Mouse (Mus musculus): ENCODE data around the gene Nectin3. TPM values are rescaled to one million over a fixed set of nuclear protein-coding genes. Genes with fewer than 3 reads are reported as not detected.
A peak's percentile ranks its signal among the peaks of the same experiment; 100 is the strongest.

The Nectin3 gene
- polyA plus RNA-seq (2015; fragmentation: Nextera tagmentation; extraction: Ambion mirVana) = 5.0 and 5.3 TPM in 2 replicates

DNA sequence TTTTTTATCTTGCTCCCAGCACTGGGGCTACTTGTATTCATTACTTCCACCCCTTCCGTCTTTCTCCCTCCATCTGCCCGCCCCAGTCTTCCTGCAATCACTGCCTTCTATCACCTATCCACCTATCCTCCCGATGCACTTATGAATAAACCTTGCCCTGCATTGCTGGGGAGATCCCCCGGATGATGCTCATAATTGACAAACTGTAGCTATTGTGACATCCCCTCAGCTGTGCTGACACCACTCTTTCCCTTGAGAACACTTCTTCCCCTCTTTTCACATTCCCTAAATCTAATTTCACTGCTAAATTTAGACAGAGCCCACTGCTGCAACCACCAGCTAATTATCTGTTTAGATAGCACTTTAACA lies at the start of gene Nectin3:
Gene Nectin3 (minus strand): TSS at position 105 of the 369 bp plus-strand sequence.
- H3K27me3 ChIP-seq = peaks cover 48% of the 10 kb centered on the region
- WGBS (ENCODE audit: insufficient replicate concordance) = 6% methylated on average over 4 of the region's 4 CpGs
- peak within 1 kb of the TSS; percentile 60 for H3K4me3 ChIP-seq (replicated peaks)
- H3K4me2 ChIP-seq = peak within 1 kb of the TSS; percentile 65
- peak within 1 kb of the TSS; percentile 32; the same call in 1 of the 2 replicates for H3K9ac ChIP-seq
- no peak for ATAC-seq (ENCODE audit: insufficient read depth)
- 0 out of 2 replicates have a peak within 1 kb of the TSS, but pooled peaks have one; percentile 41 for H3K27ac ChIP-seq (replicated peaks)
- H3K9me3 ChIP-seq (replicated peaks) = no peaks in the 10 kb centered on the region
- no peaks in the 10 kb centered on the region for H3K36me3 ChIP-seq (replicated peaks)
- peaks cover 3% of the 10 kb centered on the region; the same call in 1 of the 2 replicates for H3K4me1 ChIP-seq (replicated peaks)

DNA sequence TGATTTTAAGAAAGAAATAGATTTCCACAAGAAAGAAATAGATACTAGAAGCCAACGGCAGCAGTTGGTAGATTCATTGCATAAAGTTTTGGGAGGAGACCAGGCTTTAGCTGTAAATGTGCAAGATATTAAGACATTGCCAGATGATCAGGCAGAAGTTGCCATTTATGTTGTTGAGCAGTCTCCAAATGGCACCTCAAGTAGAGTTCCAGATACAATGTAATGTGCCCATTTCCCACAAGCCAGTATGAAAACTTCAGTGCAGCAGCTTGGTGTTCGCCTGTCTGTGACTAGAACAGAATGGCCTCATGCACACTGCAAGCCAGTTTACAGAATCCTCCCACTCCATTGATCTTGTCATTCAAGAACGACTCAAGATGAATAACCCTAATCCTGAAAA lies 39.8 kb upstream of the Nectin3 start:
- 70% methylated on average over 3 of the region's 3 CpGs for WGBS (ENCODE audit: insufficient replicate concordance)
- H3K9me3 ChIP-seq (replicated peaks) = no peaks in the 10 kb centered on the region
- H3K9ac ChIP-seq = no peak overlapping the region
- no peak for ATAC-seq (ENCODE audit: insufficient read depth)
- no peaks in the 10 kb centered on the region for H3K27me3 ChIP-seq
- no peaks in the 10 kb centered on the region for H3K36me3 ChIP-seq (replicated peaks)
- H3K4me3 ChIP-seq (replicated peaks) = no peak overlapping the region
- H3K27ac ChIP-seq (replicated peaks) = no peak overlapping the region
- H3K4me1 ChIP-seq (replicated peaks) = no peaks in the 10 kb centered on the region
- H3K4me2 ChIP-seq = no peak overlapping the region

DNA sequence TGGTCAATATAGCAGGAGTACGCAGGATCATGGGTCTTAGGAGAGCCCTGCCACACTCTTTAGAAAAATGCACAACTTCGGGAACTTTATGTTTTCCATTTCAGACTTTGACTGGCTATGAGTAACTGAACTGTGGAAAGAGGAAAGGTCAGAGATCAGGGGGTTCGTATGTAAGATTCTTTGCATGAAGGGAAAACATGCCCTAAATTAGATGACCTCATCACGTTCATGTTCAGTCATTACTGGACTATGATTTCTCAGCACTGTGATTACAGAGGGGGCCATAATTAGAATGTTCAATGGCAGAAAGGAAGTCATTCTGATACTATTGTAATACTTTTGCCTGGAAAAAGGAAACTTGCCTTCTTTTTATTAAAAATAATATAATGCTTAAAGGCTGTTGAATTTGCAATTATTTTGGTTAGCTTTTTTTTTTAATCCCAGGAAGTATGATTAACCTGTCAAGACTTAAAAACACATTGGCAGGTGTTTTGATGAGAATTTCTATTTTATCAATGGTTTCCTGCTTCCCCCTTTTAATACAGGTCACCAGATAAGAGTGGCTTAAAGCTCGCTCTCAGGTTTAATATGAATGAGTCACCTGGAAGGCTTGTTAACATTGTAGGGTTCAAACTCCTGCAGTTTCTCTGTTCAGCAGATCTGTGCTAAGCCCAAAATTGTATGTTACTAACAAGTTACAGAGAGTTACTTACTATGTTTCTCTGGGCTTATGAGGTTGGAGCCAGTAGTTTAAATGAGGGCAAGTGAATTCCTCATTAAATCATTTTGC lies 34.3 kb upstream of the Nectin3 start:
- Histone ChIP-seq H3K27me3 (no peaks in the 10 kb centered on the region), H3K4me3 (replicated peaks) (no peak overlapping the region), H3K9me3 (replicated peaks) (no peaks in the 10 kb centered on the region), H3K36me3 (replicated peaks) (no peaks in the 10 kb centered on the region), H3K27ac (replicated peaks) (no peak overlapping the region), H3K4me2 (no peak overlapping the region), H3K4me1 (replicated peaks) (no peaks in the 10 kb centered on the region), H3K9ac (no peak overlapping the region)
- WGBS (ENCODE audit: insufficient replicate concordance) = 57% methylated on average over 5 of the region's 5 CpGs
- ATAC-seq (ENCODE audit: insufficient read depth) = no peak

DNA sequence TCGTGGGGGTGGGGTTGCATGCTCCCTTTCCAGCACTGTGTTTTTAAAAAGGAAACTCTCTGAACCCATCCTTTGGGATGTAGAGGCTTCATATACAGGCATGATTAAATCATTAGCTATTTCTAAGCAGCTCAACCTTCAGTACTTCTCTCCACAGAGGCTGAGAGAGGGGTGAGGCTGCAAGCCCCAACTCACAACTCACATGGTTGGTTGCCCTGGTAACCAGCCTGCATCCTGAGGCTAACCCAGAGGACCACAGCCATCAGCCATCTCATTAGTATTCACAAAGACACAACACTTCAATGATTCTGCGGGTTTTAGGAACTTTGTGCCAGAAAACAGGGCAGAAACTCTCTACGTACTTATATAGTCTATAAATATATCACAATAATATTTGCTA lies 32.7 kb upstream of the Nectin3 start:
- ATAC-seq (ENCODE audit: insufficient read depth) = no peak

DNA sequence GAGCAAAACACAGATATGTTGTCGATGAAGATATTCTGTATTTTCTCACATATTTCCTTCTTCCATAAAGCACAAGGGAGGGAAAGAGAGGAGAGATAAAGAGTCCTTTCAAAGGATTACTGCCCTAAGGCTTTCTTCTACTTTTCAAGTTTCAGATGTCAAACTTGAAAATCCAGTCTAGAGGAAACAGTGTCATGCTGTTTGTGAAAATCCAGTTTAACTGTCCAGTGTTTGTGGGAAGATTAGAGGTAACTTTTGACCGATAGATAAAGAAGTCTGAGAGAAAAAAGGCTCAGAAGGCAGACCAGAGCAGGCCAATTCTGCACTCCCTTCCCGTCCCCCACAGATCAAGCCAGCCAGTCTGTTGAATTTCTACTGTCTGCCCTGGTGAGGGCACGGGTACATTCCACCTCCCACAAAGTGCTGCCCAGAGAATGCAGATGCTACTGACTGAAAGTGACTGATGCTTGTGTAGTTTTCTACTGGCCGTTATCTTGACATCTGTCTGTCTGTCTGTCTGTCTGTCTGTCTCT lies 22.6 kb upstream of the Nectin3 start:
- H3K4me1 ChIP-seq (replicated peaks) = no peaks in the 10 kb centered on the region
- H3K4me3 ChIP-seq (replicated peaks) = no peak overlapping the region
- H3K27me3 ChIP-seq = no peaks in the 10 kb centered on the region
- H3K36me3 ChIP-seq (replicated peaks) = no peaks in the 10 kb centered on the region
- H3K9ac ChIP-seq = no peak overlapping the region
- H3K27ac ChIP-seq (replicated peaks) = no peak overlapping the region
- H3K4me2 ChIP-seq = no peak overlapping the region
- no peaks in the 10 kb centered on the region for H3K9me3 ChIP-seq (replicated peaks)
- WGBS (ENCODE audit: insufficient replicate concordance) = 56% methylated on average over 5 of the region's 5 CpGs
- no peak for ATAC-seq (ENCODE audit: insufficient read depth)

More for the DNA sequence above, 32.7 kb upstream of the Nectin3 start:
- H3K9ac ChIP-seq = no peak overlapping the region
- H3K36me3 ChIP-seq (replicated peaks) = no peaks in the 10 kb centered on the region
- 44% methylated on average over 3 of the region's 3 CpGs for WGBS (ENCODE audit: insufficient replicate concordance)
- no peak overlapping the region for H3K4me2 ChIP-seq
- H3K27ac ChIP-seq (replicated peaks) = no peak overlapping the region
- no peaks in the 10 kb centered on the region for H3K27me3 ChIP-seq
- no peak overlapping the region for H3K4me3 ChIP-seq (replicated peaks)
- no peaks in the 10 kb centered on the region for H3K9me3 ChIP-seq (replicated peaks)
- H3K4me1 ChIP-seq (replicated peaks) = no peaks in the 10 kb centered on the region

DNA sequence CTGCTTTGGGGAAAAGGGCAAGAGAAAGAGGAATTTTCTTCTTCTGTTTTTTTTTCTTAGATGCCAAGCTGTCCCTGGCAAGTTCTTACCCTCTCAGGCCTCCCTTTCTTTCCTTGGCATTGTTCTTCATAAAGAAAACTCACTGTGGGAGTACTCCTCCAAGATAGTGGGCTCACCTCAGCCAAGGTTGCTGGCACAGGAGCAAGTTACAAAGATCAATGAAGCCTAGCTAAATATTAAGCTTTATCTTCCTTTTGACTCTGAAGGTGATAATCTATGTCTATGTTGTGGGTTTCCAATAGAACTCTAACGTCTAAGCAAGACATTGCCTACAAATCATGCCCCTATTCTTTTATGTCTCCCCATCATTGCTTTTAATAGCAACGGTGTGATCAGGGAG lies 21.3 kb upstream of the Nectin3 start:
- Histone ChIP-seq H3K4me2 (no peak overlapping the region), H3K9ac (no peak overlapping the region), H3K9me3 (replicated peaks) (no peaks in the 10 kb centered on the region), H3K4me1 (replicated peaks) (no peaks in the 10 kb centered on the region), H3K4me3 (replicated peaks) (no peak overlapping the region), H3K27me3 (no peaks in the 10 kb centered on the region), H3K27ac (replicated peaks) (no peak overlapping the region), H3K36me3 (replicated peaks) (no peaks in the 10 kb centered on the region)
- ATAC-seq (ENCODE audit: insufficient read depth) = no peak
- 70% methylated on average over 2 of the region's 2 CpGs for WGBS (ENCODE audit: insufficient replicate concordance)

DNA sequence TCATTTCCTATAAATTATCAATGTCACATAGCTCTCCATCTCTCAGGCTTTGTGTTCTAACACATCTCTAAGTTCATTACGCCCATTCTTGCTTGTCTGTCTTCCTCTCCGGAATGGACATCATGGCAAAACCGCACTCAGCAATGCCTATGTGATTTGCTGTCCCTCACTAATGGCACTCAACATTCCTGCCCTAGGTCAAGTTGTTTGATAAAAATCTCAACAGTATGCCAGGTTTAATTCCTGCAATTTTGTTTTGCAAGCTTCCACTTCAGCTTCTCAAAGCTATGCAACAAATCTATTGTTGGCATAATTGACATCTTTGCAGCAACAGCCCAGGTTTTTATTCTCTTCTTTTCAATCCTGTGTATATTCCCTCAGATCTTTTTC lies 9.6 kb upstream of the Nectin3 start:
- 65% methylated on average over 3 of the region's 3 CpGs for WGBS (ENCODE audit: insufficient replicate concordance)
- Histone ChIP-seq H3K9ac (no peak overlapping the region), H3K9me3 (replicated peaks) (no peaks in the 10 kb centered on the region), H3K36me3 (replicated peaks) (no peaks in the 10 kb centered on the region), H3K4me3 (replicated peaks) (no peak overlapping the region), H3K27me3 (no peaks in the 10 kb centered on the region), H3K4me2 (no peak overlapping the region), H3K27ac (replicated peaks) (no peak overlapping the region), H3K4me1 (replicated peaks) (no peaks in the 10 kb centered on the region)
- no peak for ATAC-seq (ENCODE audit: insufficient read depth)

DNA sequence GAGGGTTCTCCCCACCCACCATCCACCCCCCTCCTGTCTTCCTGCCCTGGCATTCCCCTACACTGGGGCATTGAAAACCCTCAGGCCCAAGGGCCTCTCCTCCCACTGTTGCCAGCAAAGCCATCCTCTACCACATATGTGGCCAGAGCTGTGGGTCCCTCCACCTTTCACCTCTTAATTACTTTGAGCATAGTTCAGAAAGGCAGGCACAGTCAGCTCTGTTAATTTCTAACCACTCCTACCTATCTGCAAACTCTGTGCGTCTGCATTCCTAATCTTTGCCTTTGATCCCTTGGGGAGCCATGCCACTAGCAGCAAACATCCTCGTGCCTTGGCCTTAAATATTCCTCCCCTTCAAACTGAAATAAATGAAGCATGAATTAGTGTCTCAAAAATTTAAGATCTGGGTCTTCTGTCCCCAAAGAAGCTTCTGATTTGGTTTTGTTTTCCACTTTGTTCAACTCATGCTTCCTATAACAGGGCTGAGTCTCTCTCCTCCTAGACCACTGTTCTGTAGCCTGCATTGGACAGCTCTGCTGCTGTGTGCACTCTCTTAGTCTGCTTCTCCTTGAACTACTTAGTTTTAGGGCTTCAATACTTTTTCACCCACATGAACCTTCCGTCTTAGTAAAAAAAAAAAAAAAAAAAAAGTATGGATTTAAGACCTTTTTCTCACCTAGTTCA lies 9.1 kb upstream of the Nectin3 start:
- no peaks in the 10 kb centered on the region for H3K27me3 ChIP-seq
- H3K4me1 ChIP-seq (replicated peaks) = no peaks in the 10 kb centered on the region
- peak; percentile 58 for ATAC-seq (ENCODE audit: insufficient read depth)
- 37% methylated on average over 3 of the region's 3 CpGs for WGBS (ENCODE audit: insufficient replicate concordance)
- H3K9me3 ChIP-seq (replicated peaks) = no peaks in the 10 kb centered on the region
- H3K36me3 ChIP-seq (replicated peaks) = no peaks in the 10 kb centered on the region
- no peak overlapping the region for H3K9ac ChIP-seq
- H3K4me3 ChIP-seq (replicated peaks) = no peak overlapping the region
- no peak overlapping the region for H3K27ac ChIP-seq (replicated peaks)
- no peak overlapping the region for H3K4me2 ChIP-seq

DNA sequence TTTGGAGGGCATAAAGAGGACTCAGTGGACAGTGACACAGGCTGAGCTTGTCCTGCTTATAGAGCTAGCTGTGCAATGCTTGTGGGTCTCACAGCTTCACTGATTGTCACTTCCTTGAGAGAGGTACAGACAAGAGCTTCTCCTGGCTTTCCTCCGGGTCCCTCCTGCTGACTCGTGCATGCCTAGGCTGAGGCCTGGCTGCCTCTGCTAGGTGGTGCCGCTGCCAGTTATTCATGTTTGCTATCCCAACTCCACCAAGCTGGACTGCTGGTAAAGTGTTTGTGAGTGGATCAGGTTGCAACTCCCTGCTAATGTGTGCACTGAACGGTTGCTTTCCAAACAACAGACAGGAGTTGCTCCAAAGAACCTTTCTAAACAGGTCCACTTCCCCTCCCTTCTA lies 5.7 kb upstream of the Nectin3 start:
- H3K36me3 ChIP-seq (replicated peaks) = no peaks in the 10 kb centered on the region
- H3K27me3 ChIP-seq = peaks cover 2% of the 10 kb centered on the region

DNA sequence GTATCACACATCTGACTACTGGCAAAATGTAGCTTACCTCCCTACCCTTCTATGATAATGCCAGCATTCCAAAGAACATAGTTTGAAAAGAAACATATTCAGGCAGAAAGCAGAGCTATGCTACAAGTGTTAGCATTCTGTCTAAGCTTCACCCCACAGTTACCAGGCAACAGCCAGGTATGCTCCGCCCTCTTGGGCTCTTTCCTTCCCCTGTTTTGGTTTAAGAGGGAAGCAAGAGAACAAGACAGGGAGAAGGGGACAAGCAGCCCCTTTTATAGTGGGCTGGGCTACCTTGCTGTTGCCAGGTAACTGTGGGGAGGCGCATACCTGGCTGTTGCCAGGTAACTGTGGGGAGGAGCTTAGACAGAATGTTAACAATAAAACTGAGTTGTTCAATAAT lies 4.0 kb upstream of the Nectin3 start:
- 59% methylated on average over 2 of the region's 2 CpGs for WGBS (ENCODE audit: insufficient replicate concordance)
- Histone ChIP-seq H3K9me3 (replicated peaks) (no peaks in the 10 kb centered on the region), H3K4me3 (replicated peaks) (no peak overlapping the region), H3K27ac (replicated peaks) (no peak overlapping the region), H3K4me1 (replicated peaks) (no peaks in the 10 kb centered on the region), H3K27me3 (peaks cover 19% of the 10 kb centered on the region), H3K4me2 (no peak overlapping the region), H3K36me3 (replicated peaks) (no peaks in the 10 kb centered on the region), H3K9ac (no peak overlapping the region)
- no peak for ATAC-seq (ENCODE audit: insufficient read depth)

More for the DNA sequence above, 5.7 kb upstream of the Nectin3 start:
- Histone ChIP-seq H3K9ac (no peak overlapping the region), H3K4me1 (replicated peaks) (no peaks in the 10 kb centered on the region), H3K4me2 (no peak overlapping the region), H3K9me3 (replicated peaks) (no peaks in the 10 kb centered on the region), H3K27ac (replicated peaks) (no peak overlapping the region), H3K4me3 (replicated peaks) (no peak overlapping the region)
- ATAC-seq (ENCODE audit: insufficient read depth) = no peak
- 61% methylated on average over 4 of the region's 4 CpGs for WGBS (ENCODE audit: insufficient replicate concordance)

DNA sequence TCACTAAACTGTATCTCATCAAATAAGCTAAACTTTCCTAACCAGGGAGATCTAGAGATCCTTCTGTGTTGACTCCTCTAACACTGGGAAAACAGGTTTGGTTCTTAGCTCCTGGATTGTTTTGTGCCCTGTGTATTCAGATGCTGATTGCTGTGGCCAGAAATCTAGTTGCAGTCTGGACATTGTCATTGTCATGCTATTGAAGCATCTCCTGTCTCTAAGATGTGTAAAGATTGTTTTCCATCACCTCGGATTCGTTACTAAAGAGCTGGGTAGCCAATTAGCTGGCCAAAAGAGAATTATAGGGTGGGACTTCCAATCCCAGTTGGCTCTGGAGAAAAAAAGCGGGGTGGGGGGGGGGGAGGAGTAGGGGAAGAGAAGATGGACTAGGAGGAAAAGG lies 2.4 kb upstream of the Nectin3 start:
- WGBS (ENCODE audit: insufficient replicate concordance) = 47% methylated on average over 3 of the region's 3 CpGs
- Histone ChIP-seq H3K9ac (no peak overlapping the region), H3K4me1 (replicated peaks) (0 out of 2 replicates have a peak, but pooled peaks cover 2% of the 10 kb centered on the region), H3K4me2 (no peak overlapping the region), H3K27me3 (peaks cover 34% of the 10 kb centered on the region), H3K9me3 (replicated peaks) (no peaks in the 10 kb centered on the region), H3K27ac (replicated peaks) (no peak overlapping the region), H3K36me3 (replicated peaks) (no peaks in the 10 kb centered on the region), H3K4me3 (replicated peaks) (no peak overlapping the region)
- ATAC-seq (ENCODE audit: insufficient read depth) = no peak
